Mouse (Mus musculus): ENCODE measurements around the gene D630023F18Rik. TPM values are rescaled to one million over a fixed set of nuclear protein-coding genes. Genes with fewer than 3 reads are reported as not detected.
A peak's percentile ranks its signal among the peaks of the same experiment; 100 is the strongest.

D630023F18Rik gene
- polyA plus RNA-seq, 1 experiment from 2014 or later: not detected

DNA sequence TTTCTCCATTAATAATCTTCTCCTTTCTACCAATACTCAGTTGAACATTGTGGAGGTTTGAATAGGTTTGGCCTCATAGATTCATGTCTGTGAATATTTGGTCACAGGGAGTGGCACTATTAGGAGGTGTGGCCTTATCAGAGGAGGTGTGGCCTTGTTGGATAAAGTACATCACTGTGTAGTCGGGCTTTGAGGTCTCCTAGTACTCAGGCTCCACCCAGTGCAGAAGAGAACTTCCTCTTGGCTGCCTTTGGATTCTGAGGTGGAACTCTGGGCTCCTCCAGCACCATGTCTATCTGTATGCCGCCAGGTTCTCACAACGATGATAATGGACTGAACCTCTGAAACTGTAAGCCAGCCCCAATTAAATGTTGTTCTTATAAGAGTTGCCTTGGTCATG is 26.1 kb downstream of the D630023F18Rik start:
- WGBS: 77% methylated on average over 3 of the region's 3 CpGs
- no peaks in the 10 kb centered on the region for H3K27me3 ChIP-seq (replicated peaks; ENCODE audit: control insufficient read depth, insufficient read depth, low read length)
- no peaks in the 10 kb centered on the region for H3K9me3 ChIP-seq (ENCODE audit: control insufficient read depth, low read length)
- no peak overlapping the region for H3K9ac ChIP-seq (ENCODE audit: low read depth, low read length)
- no peak overlapping the region for H3K4me2 ChIP-seq (ENCODE audit: low read depth, low read length)
- H3K36me3 ChIP-seq (ENCODE audit: control insufficient read depth, insufficient read depth, low read length): no peaks in the 10 kb centered on the region
- no peaks in the 10 kb centered on the region for H3K4me1 ChIP-seq (ENCODE audit: control insufficient read depth, insufficient read depth, low read length)
- no peak overlapping the region for H3K27ac ChIP-seq (ENCODE audit: low read length)
- peak; percentile 60; the same call in 1 of the 2 replicates for ATAC-seq
- H3K4me3 ChIP-seq (ENCODE audit: low read length): no peak overlapping the region

DNA sequence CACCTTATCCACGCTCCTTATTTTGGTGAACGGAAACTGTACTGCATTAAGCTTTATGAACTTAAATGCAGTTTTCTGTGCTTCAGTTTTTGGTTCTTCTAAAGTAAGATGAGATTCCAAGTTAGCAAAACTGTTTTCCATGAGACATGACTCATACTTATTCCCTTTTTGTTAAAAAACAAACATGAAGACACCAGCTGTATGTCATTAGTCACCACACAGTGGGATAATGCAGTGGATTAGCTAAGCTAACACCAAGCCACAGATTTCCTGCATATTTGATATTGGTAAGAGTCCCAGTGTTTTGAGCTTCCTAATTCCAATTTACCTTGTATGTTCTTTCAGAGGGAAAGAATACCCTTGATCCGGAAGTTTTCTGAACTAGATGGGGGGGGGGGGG is 31.4 kb downstream of the D630023F18Rik start:
- H3K9me3 ChIP-seq (ENCODE audit: control insufficient read depth, low read length): no peaks in the 10 kb centered on the region
- H3K27ac ChIP-seq (ENCODE audit: low read length): no peak overlapping the region
- no peaks in the 10 kb centered on the region for H3K27me3 ChIP-seq (replicated peaks; ENCODE audit: control insufficient read depth, insufficient read depth, low read length)
- WGBS: 91% methylated on average over 3 of the region's 3 CpGs
- H3K4me1 ChIP-seq (ENCODE audit: control insufficient read depth, insufficient read depth, low read length): no peaks in the 10 kb centered on the region
- ATAC-seq: no peak
- H3K9ac ChIP-seq (ENCODE audit: low read depth, low read length): no peak overlapping the region
- H3K4me3 ChIP-seq (ENCODE audit: low read length): no peak overlapping the region
- H3K4me2 ChIP-seq (ENCODE audit: low read depth, low read length): no peak overlapping the region
- H3K36me3 ChIP-seq (ENCODE audit: control insufficient read depth, insufficient read depth, low read length): no peaks in the 10 kb centered on the region

DNA sequence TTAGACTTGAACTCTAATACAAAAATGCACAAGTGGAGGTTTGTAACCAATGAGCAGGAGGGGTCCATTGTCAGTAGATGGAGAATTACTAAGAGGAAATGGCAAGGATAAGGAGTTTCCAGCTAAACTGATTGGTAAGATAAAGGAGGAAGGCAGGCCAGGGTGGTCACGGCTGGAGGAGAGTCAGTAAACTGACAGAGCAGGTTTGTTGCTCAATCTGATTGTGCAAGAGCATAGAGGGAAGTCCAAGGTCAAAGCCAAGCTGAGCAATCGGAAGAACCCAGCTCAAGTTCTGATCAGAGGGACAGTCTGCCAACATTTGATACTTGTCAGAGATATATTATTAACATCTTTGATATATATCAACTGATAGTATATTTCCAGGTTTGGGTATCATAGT is 32.6 kb downstream of the D630023F18Rik start:
- H3K4me3 ChIP-seq (ENCODE audit: low read length): no peak overlapping the region
- H3K4me2 ChIP-seq (ENCODE audit: low read depth, low read length): no peak overlapping the region
- H3K9ac ChIP-seq (ENCODE audit: low read depth, low read length): no peak overlapping the region
- no peaks in the 10 kb centered on the region for H3K36me3 ChIP-seq (ENCODE audit: control insufficient read depth, insufficient read depth, low read length)
- no peak overlapping the region for H3K27ac ChIP-seq (ENCODE audit: low read length)
- no peaks in the 10 kb centered on the region for H3K9me3 ChIP-seq (ENCODE audit: control insufficient read depth, low read length)
- no peaks in the 10 kb centered on the region for H3K27me3 ChIP-seq (replicated peaks; ENCODE audit: control insufficient read depth, insufficient read depth, low read length)
- WGBS: 45% methylated on average over 2 of the region's 2 CpGs
- ATAC-seq: peak; percentile 89
- H3K4me1 ChIP-seq (ENCODE audit: control insufficient read depth, insufficient read depth, low read length): no peaks in the 10 kb centered on the region

DNA sequence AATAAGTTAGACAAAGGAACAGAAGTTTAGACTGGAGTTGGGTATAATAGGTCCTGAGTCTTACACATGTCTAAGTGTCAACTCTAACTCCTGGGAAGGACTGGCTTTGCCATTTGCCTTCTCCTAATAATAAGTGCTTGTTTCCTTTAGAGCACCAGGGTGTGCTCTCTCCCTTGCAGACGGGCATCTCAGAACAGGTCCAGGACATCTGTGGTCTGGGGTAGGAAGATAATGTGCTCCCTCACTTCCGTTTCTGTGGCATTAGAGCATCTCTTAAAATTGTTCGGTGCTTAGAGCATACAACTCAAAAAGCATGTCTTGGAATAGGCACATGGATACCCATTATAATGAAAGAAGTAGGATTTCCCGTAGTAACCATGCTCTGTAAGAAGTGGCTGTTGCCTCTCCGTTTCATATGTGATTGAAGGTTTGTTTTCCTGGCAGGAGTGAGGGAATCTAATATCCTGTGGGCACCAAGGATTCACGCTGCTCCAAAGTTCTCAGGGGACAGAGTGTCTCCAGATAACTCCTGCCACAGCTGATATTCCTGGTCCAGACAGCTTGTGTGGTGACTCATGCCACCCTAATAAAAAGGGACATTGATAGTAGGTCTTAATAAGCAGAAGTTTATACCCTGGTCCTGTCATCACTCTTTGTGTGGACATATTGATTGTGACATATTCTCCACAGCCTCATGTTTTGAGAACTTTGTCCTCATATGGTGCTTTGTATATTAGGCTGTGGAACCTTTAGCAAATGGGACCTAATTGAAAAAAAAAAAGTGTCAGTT is 34.3 kb downstream of the D630023F18Rik start:
- no peak overlapping the region for H3K27ac ChIP-seq (ENCODE audit: low read length)
- H3K4me1 ChIP-seq (ENCODE audit: control insufficient read depth, insufficient read depth, low read length): no peaks in the 10 kb centered on the region
- no peak overlapping the region for H3K4me2 ChIP-seq (ENCODE audit: low read depth, low read length)
- H3K36me3 ChIP-seq (ENCODE audit: control insufficient read depth, insufficient read depth, low read length): no peaks in the 10 kb centered on the region
- no peak overlapping the region for H3K4me3 ChIP-seq (ENCODE audit: low read length)
- peak; percentile 62; the same call in 1 of the 2 replicates for ATAC-seq
- no peaks in the 10 kb centered on the region for H3K27me3 ChIP-seq (replicated peaks; ENCODE audit: control insufficient read depth, insufficient read depth, low read length)
- 74% methylated on average over 6 of the region's 6 CpGs for WGBS
- no peak overlapping the region for H3K9ac ChIP-seq (ENCODE audit: low read depth, low read length)
- no peaks in the 10 kb centered on the region for H3K9me3 ChIP-seq (ENCODE audit: control insufficient read depth, low read length)

DNA sequence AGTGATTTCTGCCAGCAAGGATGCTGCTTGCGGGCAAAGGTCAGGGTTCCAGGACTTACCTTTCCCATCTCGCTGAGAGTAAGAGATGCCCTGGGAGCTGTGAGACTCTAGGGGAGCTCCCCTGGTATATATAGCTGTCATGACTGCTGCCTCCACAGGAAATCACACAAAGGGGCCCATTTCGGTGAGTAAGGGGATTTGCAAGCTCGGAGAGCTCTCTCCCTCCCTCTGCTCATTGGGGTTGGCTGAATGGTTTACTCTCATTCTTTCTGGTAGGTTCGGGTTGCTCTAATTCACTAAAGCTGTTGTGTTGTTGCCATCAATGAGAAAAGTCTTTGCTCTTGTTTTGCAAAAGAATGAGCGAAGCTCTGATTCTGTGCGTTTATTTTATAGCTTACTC is 40.8 kb downstream of the D630023F18Rik start, which contains the start of gene Crygb:
Crygb (minus strand) TSS at position 101 of the 400 bp plus-strand sequence.
- Histone ChIP-seq H3K4me3 (ENCODE audit: low read length) (no peak within 1 kb of the TSS), H3K4me2 (ENCODE audit: low read depth, low read length) (no peak within 1 kb of the TSS), H3K27ac (ENCODE audit: low read length) (no peak within 1 kb of the TSS), H3K4me1 (ENCODE audit: control insufficient read depth, insufficient read depth, low read length) (no peaks in the 10 kb centered on the region), H3K36me3 (ENCODE audit: control insufficient read depth, insufficient read depth, low read length) (no peaks in the 10 kb centered on the region), H3K27me3 (replicated peaks; ENCODE audit: control insufficient read depth, insufficient read depth, low read length) (no peaks in the 10 kb centered on the region), H3K9ac (ENCODE audit: low read depth, low read length) (no peak within 1 kb of the TSS), H3K9me3 (ENCODE audit: control insufficient read depth, low read length) (no peaks in the 10 kb centered on the region)
- WGBS: 42% methylated on average over 7 of the region's 7 CpGs
- ATAC-seq: no peak

DNA sequence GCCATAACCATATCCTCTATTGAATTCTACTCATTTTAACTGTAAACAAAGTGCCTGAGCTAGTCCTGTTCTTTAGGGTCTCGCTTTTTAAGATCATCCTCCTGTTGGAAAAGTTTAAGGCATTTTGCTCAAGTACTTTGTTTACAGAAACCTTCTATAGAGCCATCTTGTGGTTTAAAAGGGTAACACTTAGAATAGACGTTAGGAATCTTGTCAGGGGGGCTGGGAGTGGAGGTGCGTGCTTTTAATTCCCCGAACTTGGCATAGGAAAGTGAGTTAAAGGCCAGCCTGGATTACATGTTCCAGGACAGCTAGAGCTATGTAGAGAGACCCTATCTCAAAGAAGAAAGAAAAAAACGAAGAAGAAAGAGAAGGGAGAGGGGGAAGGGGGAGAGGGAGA is 47.4 kb downstream of the D630023F18Rik start:
- ATAC-seq: no peak
- H3K36me3 ChIP-seq (ENCODE audit: control insufficient read depth, insufficient read depth, low read length): no peaks in the 10 kb centered on the region
- H3K9ac ChIP-seq (ENCODE audit: low read depth, low read length): no peak overlapping the region
- H3K4me2 ChIP-seq (ENCODE audit: low read depth, low read length): no peak overlapping the region
- no peaks in the 10 kb centered on the region for H3K4me1 ChIP-seq (ENCODE audit: control insufficient read depth, insufficient read depth, low read length)
- no peaks in the 10 kb centered on the region for H3K27me3 ChIP-seq (replicated peaks; ENCODE audit: control insufficient read depth, insufficient read depth, low read length)
- 17% methylated on average over 5 of the region's 5 CpGs for WGBS
- H3K4me3 ChIP-seq (ENCODE audit: low read length): no peak overlapping the region
- H3K9me3 ChIP-seq (ENCODE audit: control insufficient read depth, low read length): no peaks in the 10 kb centered on the region
- H3K27ac ChIP-seq (ENCODE audit: low read length): no peak overlapping the region

DNA sequence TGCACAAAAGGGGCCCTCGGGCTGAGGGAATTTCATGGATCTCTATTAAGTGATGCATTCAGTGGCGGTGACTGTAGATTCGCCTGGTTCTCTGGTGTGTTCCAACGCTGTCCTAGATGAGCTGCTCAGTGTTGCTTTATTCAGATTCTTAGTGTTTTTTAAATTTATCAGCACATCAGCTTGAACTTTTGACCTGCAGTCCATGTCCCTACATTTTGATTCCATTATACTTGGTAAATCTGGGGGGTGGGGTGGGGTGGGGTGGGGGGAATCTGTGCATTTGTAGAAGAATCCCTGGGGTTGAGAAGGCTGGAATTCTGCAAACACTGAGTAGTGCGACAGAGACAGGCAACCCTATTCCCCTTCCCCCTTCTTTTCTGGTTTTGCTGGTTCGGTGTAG is 49.4 kb downstream of the D630023F18Rik start, which contains the start of gene Crygc:
Crygc (minus strand) TSS at position 101 of the 400 bp plus-strand sequence.
- WGBS: 70% methylated on average over 6 of the region's 6 CpGs

DNA sequence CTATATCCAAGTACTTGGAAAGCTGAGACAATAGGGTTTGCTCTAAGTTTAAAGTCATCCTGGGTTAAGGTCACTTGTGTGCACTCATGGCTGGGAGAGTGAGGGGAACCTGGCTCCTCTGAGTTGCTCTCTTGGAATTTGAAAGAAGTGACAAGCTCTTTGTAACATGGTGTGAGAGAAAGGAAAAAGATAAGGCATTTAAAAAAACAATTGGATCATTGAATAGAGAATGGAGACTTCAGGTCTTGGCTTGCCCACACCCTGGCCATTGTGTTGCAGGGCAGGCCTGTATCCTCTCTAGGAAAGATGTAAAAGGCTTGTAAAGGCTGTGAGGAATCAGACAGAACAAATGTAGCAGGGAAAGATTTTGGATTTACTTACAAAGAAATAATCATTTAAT is 55.2 kb downstream of the D630023F18Rik start:
- Histone ChIP-seq H3K36me3 (ENCODE audit: control insufficient read depth, insufficient read depth, low read length) (no peaks in the 10 kb centered on the region), H3K4me3 (ENCODE audit: low read length) (no peak overlapping the region), H3K9me3 (ENCODE audit: control insufficient read depth, low read length) (no peaks in the 10 kb centered on the region), H3K27ac (ENCODE audit: low read length) (no peak overlapping the region), H3K27me3 (replicated peaks; ENCODE audit: control insufficient read depth, insufficient read depth, low read length) (no peaks in the 10 kb centered on the region), H3K4me2 (ENCODE audit: low read depth, low read length) (no peak overlapping the region), H3K4me1 (ENCODE audit: control insufficient read depth, insufficient read depth, low read length) (no peaks in the 10 kb centered on the region), H3K9ac (ENCODE audit: low read depth, low read length) (no peak overlapping the region)
- no peak for ATAC-seq

More for the DNA sequence above, 49.4 kb downstream of the D630023F18Rik start, which contains the start of gene Crygc:
- Histone ChIP-seq H3K9me3 (ENCODE audit: control insufficient read depth, low read length) (no peaks in the 10 kb centered on the region), H3K36me3 (ENCODE audit: control insufficient read depth, insufficient read depth, low read length) (no peaks in the 10 kb centered on the region), H3K9ac (ENCODE audit: low read depth, low read length) (no peak within 1 kb of the TSS), H3K4me3 (ENCODE audit: low read length) (no peak within 1 kb of the TSS), H3K4me1 (ENCODE audit: control insufficient read depth, insufficient read depth, low read length) (no peaks in the 10 kb centered on the region), H3K27me3 (replicated peaks; ENCODE audit: control insufficient read depth, insufficient read depth, low read length) (no peaks in the 10 kb centered on the region), H3K27ac (ENCODE audit: low read length) (no peak within 1 kb of the TSS), H3K4me2 (ENCODE audit: low read depth, low read length) (no peak within 1 kb of the TSS)
- ATAC-seq: no peak

DNA sequence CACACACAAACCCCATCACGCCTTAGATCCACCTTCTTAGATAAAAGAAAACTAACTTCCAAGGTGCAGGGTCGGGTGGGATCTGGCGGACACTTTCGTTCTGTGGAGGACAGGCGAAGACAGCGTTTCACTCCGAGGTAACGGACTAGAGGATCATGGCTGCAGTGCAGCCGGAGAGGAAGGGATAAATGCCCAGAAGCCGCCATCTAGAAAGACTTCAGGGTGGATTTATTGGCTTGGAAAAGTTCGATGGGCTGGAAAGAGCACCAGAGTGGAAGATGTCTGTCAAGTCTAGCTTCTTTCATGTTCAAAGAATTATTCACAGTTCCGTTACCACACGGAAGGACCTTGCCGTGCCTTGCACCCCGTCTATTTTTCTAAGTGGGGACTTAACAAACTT is 58.8 kb downstream of the D630023F18Rik start:
- Histone ChIP-seq H3K36me3 (ENCODE audit: control insufficient read depth, insufficient read depth, low read length) (no peaks in the 10 kb centered on the region), H3K4me3 (ENCODE audit: low read length) (no peak overlapping the region), H3K27ac (ENCODE audit: low read length) (no peak overlapping the region), H3K27me3 (replicated peaks; ENCODE audit: control insufficient read depth, insufficient read depth, low read length) (no peaks in the 10 kb centered on the region), H3K9me3 (ENCODE audit: control insufficient read depth, low read length) (no peaks in the 10 kb centered on the region), H3K4me2 (ENCODE audit: low read depth, low read length) (no peak overlapping the region), H3K9ac (ENCODE audit: low read depth, low read length) (no peak overlapping the region), H3K4me1 (ENCODE audit: control insufficient read depth, insufficient read depth, low read length) (0 out of 2 replicates have a peak, but pooled peaks cover 3% of the 10 kb centered on the region)
- 86% methylated on average over 15 of the region's 15 CpGs for WGBS
- ATAC-seq: no peak
